Mouse (Mus musculus): Measurements from ENCODE around the gene Dlgap1. TPM values are rescaled to one million over a fixed set of nuclear protein-coding genes. Genes with fewer than 3 reads are reported as not detected.
A peak's percentile ranks its signal among the peaks of the same experiment; 100 is the strongest.

Gene Dlgap1
- polyA plus RNA-seq, 1 experiment from 2014 or later, result 34.9 TPM

DNA sequence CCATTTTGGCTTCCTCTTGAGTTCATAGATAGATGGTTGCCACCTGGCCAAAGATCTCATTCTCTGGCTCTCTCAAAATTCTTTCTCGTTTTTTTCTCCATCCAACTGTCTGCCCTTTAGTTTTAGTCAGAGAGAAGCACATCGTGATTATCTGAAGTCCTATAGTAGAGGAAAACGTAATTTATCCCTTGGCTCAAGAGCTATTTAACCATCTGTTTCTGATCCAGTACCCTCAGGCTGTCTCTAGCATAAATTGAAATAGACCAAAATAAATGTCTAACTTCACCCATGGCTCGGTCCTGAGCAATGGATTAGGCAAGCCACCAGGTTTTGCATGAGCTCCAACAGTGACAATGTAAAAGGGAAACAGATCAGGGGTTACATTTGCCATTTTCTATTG lies 287.5 kb downstream of the Dlgap1 start:
- no peak overlapping the region for H3K4me3 ChIP-seq (replicated peaks; ENCODE audit: low read length)
- no peaks in the 10 kb centered on the region for H3K4me1 ChIP-seq (replicated peaks; ENCODE audit: control insufficient read depth, insufficient read depth, low read length)
- H3K27me3 ChIP-seq (ENCODE audit: control insufficient read depth, insufficient read depth, low read length), result no peaks in the 10 kb centered on the region
- ATAC-seq (ENCODE audit: low FRiP score) (no peak), DNase-seq (ENCODE audit: low spot score) (no peak)
- H3K9ac ChIP-seq, result no peak overlapping the region
- H3K4me2 ChIP-seq (replicated peaks), result no peak overlapping the region
- H3K27ac ChIP-seq, result no peak overlapping the region
- 76% methylated on average over 4 of the region's 4 CpGs for WGBS
- H3K36me3 ChIP-seq (replicated peaks; ENCODE audit: control insufficient read depth, insufficient read depth), result no peaks in the 10 kb centered on the region
- no peaks in the 10 kb centered on the region for H3K9me3 ChIP-seq (ENCODE audit: control insufficient read depth, low read length)

DNA sequence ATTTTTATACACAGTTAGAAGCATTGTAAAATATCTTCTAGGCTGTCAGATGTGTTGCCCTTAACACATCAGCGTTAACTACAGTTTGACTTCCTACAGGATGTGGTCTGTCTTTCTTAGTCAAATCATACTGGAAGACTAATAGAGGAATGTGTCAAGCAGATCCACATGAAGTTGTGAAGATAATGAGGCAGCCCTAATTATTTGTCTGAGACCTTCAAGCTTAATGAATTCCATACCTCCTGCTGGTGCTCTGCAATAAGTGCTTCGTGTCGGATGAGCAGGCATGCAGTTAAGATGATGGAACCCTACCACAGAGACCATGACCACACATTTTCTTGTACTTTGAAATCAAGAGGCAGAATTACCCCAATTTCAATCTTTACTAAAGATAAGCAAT lies 294.3 kb downstream of the Dlgap1 start:
- Histone ChIP-seq H3K36me3 (replicated peaks; ENCODE audit: control insufficient read depth, insufficient read depth) (no peaks in the 10 kb centered on the region), H3K4me1 (replicated peaks; ENCODE audit: control insufficient read depth, insufficient read depth, low read length) (no peaks in the 10 kb centered on the region), H3K4me3 (replicated peaks; ENCODE audit: low read length) (no peak overlapping the region), H3K9me3 (ENCODE audit: control insufficient read depth, low read length) (no peaks in the 10 kb centered on the region), H3K4me2 (replicated peaks) (no peak overlapping the region), H3K9ac (no peak overlapping the region), H3K27me3 (ENCODE audit: control insufficient read depth, insufficient read depth, low read length) (no peaks in the 10 kb centered on the region), H3K27ac (no peak overlapping the region)
- DNase-seq (ENCODE audit: low spot score) (no peak), ATAC-seq (ENCODE audit: low FRiP score) (no peak)
- WGBS, result 66% methylated on average over 3 of the region's 3 CpGs

DNA sequence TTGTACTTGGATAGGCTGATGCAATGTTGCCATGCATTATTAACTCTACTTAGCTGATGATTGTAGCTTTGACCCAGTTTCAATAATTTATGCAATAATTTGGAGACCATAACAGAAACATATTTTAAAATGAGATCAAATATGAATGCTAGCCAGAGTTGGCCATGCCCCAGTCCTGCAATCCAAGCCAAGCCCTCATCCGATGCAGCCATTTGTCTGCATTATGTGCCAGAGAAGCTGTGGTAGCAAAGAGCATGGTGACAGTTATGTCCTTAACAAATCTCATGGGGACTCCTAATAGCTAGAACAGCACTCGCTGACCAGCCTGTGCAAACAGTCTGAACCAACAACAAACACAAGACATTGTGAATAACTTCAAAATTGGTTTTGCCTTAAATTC lies 303.3 kb downstream of the Dlgap1 start:
- no peak for ATAC-seq (ENCODE audit: low FRiP score)
- Histone ChIP-seq H3K4me2 (replicated peaks) (no peak overlapping the region), H3K4me1 (replicated peaks; ENCODE audit: control insufficient read depth, insufficient read depth, low read length) (no peaks in the 10 kb centered on the region), H3K27me3 (ENCODE audit: control insufficient read depth, insufficient read depth, low read length) (no peaks in the 10 kb centered on the region), H3K9me3 (ENCODE audit: control insufficient read depth, low read length) (no peaks in the 10 kb centered on the region), H3K9ac (no peak overlapping the region), H3K27ac (no peak overlapping the region), H3K36me3 (replicated peaks; ENCODE audit: control insufficient read depth, insufficient read depth) (no peaks in the 10 kb centered on the region), H3K4me3 (replicated peaks; ENCODE audit: low read length) (no peak overlapping the region)
- 81% methylated on average over 2 of the region's 2 CpGs for WGBS
- DNase-seq (ENCODE audit: low spot score), result no peak

DNA sequence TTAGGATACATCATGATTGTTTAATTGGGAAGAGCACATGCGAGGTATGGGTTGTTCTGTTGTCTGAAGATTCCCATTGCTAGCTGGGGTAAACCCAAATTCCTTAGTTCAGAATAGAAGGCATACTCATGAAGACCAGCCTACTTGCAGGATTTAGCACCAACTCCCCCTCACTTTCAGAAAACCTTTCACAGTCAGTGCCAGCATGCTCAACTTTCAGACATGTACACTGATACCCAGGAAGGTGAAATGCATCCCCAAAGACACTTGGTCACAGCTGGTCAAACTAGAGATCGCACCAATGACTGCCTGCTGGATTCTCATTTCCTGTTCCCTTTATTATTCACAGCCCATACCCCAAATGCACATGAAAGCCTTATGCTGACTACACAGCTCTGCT lies 318.8 kb downstream of the Dlgap1 start:
- no peak overlapping the region for H3K4me2 ChIP-seq (replicated peaks)
- no peak for ATAC-seq (ENCODE audit: low FRiP score)
- no peak overlapping the region for H3K27ac ChIP-seq
- H3K4me3 ChIP-seq (replicated peaks; ENCODE audit: low read length), result no peak overlapping the region
- no peaks in the 10 kb centered on the region for H3K36me3 ChIP-seq (replicated peaks; ENCODE audit: control insufficient read depth, insufficient read depth)
- 90% methylated on average over 2 of the region's 2 CpGs for WGBS
- H3K9ac ChIP-seq, result no peak overlapping the region
- no peaks in the 10 kb centered on the region for H3K27me3 ChIP-seq (ENCODE audit: control insufficient read depth, insufficient read depth, low read length)
- H3K9me3 ChIP-seq (ENCODE audit: control insufficient read depth, low read length), result no peaks in the 10 kb centered on the region
- DNase-seq (ENCODE audit: low spot score), result no peak
- no peaks in the 10 kb centered on the region for H3K4me1 ChIP-seq (replicated peaks; ENCODE audit: control insufficient read depth, insufficient read depth, low read length)

DNA sequence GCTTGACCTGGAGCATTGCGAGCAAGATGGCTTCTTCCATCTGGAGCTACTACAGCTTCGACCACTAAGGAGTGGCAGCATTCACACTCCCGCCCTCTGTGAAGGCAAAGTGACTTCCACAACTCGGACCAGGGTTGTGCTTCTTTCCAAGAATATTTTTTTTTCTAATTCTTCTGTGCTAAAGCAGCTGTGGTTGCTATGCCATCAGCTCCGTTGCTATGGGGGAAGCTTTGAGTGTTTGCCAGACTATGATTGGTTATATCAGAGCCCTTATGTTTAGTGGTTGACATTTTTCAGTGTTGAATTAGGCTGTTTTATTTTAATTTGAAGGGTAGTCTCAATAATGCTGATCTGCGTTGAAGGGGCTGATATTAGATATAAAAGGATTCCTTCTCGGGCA lies 325.2 kb downstream of the Dlgap1 start:
- no peak for ATAC-seq (ENCODE audit: low FRiP score)
- no peak overlapping the region for H3K9ac ChIP-seq

DNA sequence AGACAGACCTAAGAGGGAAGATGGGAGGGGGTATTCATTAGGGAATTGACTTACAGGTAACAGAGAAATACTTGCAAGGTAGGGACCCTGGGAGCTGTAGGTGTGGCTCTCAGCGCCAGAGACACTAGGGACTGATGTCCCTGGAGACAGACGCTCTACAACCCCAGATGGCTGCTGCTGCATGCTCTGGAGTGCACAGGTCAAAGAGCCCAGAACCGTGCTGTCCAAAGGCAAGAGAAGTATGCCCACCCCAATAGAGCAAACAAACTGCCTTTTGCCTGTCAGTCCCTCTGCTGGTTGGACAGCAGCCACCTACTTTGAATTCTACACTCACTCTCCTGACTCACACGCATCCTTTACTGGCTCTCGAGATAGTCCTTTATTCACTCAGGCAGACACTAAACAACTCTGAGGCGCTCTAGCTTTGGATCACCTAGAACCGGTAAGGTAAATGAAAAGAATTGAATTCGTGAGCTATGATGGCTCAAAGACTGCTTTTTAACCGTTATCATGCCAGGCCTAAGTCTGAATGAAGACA lies 333.1 kb downstream of the Dlgap1 start:
- Histone ChIP-seq H3K27ac (no peak overlapping the region), H3K9me3 (ENCODE audit: control insufficient read depth, low read length) (no peaks in the 10 kb centered on the region), H3K4me2 (replicated peaks) (no peak overlapping the region), H3K36me3 (replicated peaks; ENCODE audit: control insufficient read depth, insufficient read depth) (no peaks in the 10 kb centered on the region), H3K4me3 (replicated peaks; ENCODE audit: low read length) (no peak overlapping the region), H3K9ac (no peak overlapping the region), H3K27me3 (ENCODE audit: control insufficient read depth, insufficient read depth, low read length) (no peaks in the 10 kb centered on the region), H3K4me1 (replicated peaks; ENCODE audit: control insufficient read depth, insufficient read depth, low read length) (0 out of 2 replicates have a peak, but pooled peaks cover 4% of the 10 kb centered on the region)
- 77% methylated on average over 9 of the region's 9 CpGs for WGBS
- peak; percentile 57; the same call in 1 of the 2 replicates for ATAC-seq (ENCODE audit: low FRiP score)
- DNase-seq (ENCODE audit: low spot score), result no peak

More for the DNA sequence above, 325.2 kb downstream of the Dlgap1 start:
- H3K9me3 ChIP-seq (ENCODE audit: control insufficient read depth, low read length), result no peaks in the 10 kb centered on the region
- H3K4me1 ChIP-seq (replicated peaks; ENCODE audit: control insufficient read depth, insufficient read depth, low read length), result no peaks in the 10 kb centered on the region
- 83% methylated on average over 7 of the region's 7 CpGs for WGBS
- H3K4me2 ChIP-seq (replicated peaks), result no peak overlapping the region
- no peaks in the 10 kb centered on the region for H3K36me3 ChIP-seq (replicated peaks; ENCODE audit: control insufficient read depth, insufficient read depth)
- DNase-seq (ENCODE audit: low spot score), result no peak
- H3K4me3 ChIP-seq (replicated peaks; ENCODE audit: low read length), result no peak overlapping the region
- H3K27ac ChIP-seq, result no peak overlapping the region
- no peaks in the 10 kb centered on the region for H3K27me3 ChIP-seq (ENCODE audit: control insufficient read depth, insufficient read depth, low read length)

DNA sequence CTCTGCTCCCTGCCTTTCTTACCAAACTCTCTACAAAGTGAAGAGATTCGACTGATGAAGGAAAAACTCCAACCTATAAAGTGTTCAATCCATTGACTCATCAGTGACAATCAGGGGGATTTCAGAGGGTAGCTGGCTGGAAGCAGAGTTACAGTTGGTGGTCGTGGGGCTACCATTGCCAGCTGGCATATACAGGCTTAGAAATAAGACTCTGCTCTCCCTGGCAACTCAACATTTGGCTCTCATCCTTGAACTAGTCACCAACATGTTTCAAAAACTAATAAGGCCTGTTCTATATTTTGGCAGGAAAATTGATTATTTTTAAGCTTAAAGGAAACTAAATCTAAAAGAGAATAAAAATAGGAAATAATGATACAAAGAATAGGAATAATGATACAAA lies 333.8 kb downstream of the Dlgap1 start:
- H3K27ac ChIP-seq, result no peak overlapping the region
- no peak overlapping the region for H3K9ac ChIP-seq
- H3K4me3 ChIP-seq (replicated peaks; ENCODE audit: low read length), result no peak overlapping the region
- H3K4me1 ChIP-seq (replicated peaks; ENCODE audit: control insufficient read depth, insufficient read depth, low read length), result 0 out of 2 replicates have a peak, but pooled peaks cover 9% of the 10 kb centered on the region
- H3K4me2 ChIP-seq (replicated peaks), result no peak overlapping the region
- no peaks in the 10 kb centered on the region for H3K9me3 ChIP-seq (ENCODE audit: control insufficient read depth, low read length)
- WGBS, result 83% methylated on average over 2 of the region's 2 CpGs
- no peak for DNase-seq (ENCODE audit: low spot score)
- no peak for ATAC-seq (ENCODE audit: low FRiP score)
- no peaks in the 10 kb centered on the region for H3K27me3 ChIP-seq (ENCODE audit: control insufficient read depth, insufficient read depth, low read length)
- H3K36me3 ChIP-seq (replicated peaks; ENCODE audit: control insufficient read depth, insufficient read depth), result no peaks in the 10 kb centered on the region

DNA sequence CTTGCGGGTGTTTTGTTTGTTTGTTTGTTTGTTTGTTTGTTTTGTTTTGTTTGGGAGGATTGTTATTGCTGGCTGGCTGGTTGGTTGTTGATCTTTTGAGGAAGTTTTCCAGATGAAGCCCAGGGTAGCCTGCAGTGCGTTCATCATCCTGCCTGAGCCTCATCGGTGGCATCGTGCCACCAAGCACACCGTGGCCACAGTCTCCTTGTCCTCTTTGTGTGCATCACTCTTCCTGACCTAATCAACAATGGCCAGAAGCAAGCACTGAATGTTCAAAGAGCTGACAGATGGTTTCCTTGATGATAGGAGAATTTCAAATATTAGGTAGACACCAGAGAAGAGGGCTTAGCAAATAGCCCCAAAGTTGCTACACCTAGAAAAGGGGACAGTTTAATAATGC lies 336.1 kb downstream of the Dlgap1 start:
- H3K9me3 ChIP-seq (ENCODE audit: control insufficient read depth, low read length), result no peaks in the 10 kb centered on the region
- 79% methylated on average over 5 of the region's 5 CpGs for WGBS
- no peak overlapping the region for H3K27ac ChIP-seq
- no peak overlapping the region for H3K4me2 ChIP-seq (replicated peaks)
- H3K36me3 ChIP-seq (replicated peaks; ENCODE audit: control insufficient read depth, insufficient read depth), result no peaks in the 10 kb centered on the region
- H3K4me3 ChIP-seq (replicated peaks; ENCODE audit: low read length), result no peak overlapping the region
- H3K4me1 ChIP-seq (replicated peaks; ENCODE audit: control insufficient read depth, insufficient read depth, low read length), result 0 out of 2 replicates have a peak, but pooled peaks cover 9% of the 10 kb centered on the region
- ATAC-seq (ENCODE audit: low FRiP score), result no peak
- no peak overlapping the region for H3K9ac ChIP-seq
- no peaks in the 10 kb centered on the region for H3K27me3 ChIP-seq (ENCODE audit: control insufficient read depth, insufficient read depth, low read length)
- DNase-seq (ENCODE audit: low spot score), result no peak

DNA sequence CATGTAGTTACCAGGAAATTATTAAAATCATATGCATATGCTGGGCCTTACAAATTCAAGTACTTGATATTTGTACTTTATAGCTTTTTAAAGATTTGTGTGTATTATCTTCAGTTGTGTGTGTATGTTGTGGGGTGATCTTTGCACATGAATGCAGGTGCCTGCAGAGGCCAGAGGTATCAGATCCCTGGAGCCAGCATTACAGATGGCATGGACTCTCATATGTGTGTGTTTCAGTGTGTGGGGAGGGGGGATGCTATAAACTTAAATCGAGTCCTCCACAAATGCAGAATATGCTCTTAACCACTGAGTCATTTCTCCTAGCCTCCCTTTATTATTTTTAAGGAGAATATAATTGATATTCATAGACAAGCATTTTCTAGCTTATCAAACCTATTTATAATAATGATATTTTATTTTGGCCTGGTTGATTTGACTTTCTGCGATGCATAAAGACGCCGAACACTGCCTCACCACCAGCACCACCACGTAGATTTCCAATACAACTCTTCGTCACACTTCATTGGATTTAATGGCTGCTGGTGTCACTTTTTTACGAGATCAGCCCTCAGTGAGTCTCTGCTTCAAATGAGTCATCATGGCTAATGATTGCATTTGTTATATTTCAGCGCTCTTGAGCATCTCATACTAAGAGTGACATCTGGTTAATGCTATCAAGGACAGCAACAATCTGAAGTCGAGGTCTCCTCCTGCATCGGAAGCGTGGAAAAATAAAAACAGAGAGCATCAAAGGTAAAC lies 338.7 kb downstream of the Dlgap1 start:
- peak overlapping the region; percentile 57 for H3K27ac ChIP-seq
- no peak for DNase-seq (ENCODE audit: low spot score)

More for the DNA sequence above, 338.7 kb downstream of the Dlgap1 start:
- H3K4me1 ChIP-seq (replicated peaks; ENCODE audit: control insufficient read depth, insufficient read depth, low read length), result 0 out of 2 replicates have a peak, but pooled peaks cover 9% of the 10 kb centered on the region
- H3K9ac ChIP-seq, result no peak overlapping the region
- WGBS, result 59% methylated on average over 11 of the region's 11 CpGs
- H3K36me3 ChIP-seq (replicated peaks; ENCODE audit: control insufficient read depth, insufficient read depth), result no peaks in the 10 kb centered on the region
- ATAC-seq (ENCODE audit: low FRiP score), result peak; percentile 43
- H3K4me2 ChIP-seq (replicated peaks), result no peak overlapping the region
- no peaks in the 10 kb centered on the region for H3K27me3 ChIP-seq (ENCODE audit: control insufficient read depth, insufficient read depth, low read length)
- no peak overlapping the region for H3K4me3 ChIP-seq (replicated peaks; ENCODE audit: low read length)
- no peaks in the 10 kb centered on the region for H3K9me3 ChIP-seq (ENCODE audit: control insufficient read depth, low read length)
